Mouse (Mus musculus): ENCODE results near the gene Grcc10.

The Grcc10 gene

GRCm38 (mm10) chr6:124740888-124741761, at the start of gene Grcc10:
Gene Grcc10, minus strand, starts transcription at chr6:124741374.
- DNase-seq = peak; percentile 90

GRCm38 (mm10) chr6:124790121-124790520, 48.9 kb upstream of the Grcc10 start:
- DNase-seq = no peak

GRCm38 (mm10) chr6:124789519-124789918, 48.3 kb upstream of the Grcc10 start:
- DNase-seq = no peak

DNA sequence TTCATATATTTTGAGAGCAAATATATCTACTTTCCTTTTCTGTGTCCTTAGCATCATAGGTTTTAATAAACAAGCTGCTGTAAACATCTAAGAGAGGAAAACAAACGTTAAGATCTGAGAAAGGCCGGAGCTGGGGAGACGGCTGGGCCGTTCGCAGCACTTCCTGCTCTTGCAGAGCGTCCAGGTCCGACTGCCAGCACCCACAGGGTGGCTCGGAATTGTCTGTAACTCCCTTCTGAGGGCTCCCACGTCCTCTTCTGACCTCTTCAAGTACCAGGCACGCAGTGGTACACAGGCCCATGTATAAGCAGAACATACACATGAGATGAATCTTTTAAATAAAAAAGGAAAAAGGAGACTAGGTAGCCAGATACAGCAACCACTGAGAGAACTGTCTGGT, 46.5 kb upstream of the Grcc10 start:
- no peak for DNase-seq

GRCm38 (mm10) chr6:124786756-124787420, 45.7 kb upstream of the Grcc10 start:
- DNase-seq = peak; percentile 52

GRCm38 (mm10) chr6:124782436-124782835, 41.3 kb upstream of the Grcc10 start:
- no peak for DNase-seq

GRCm38 (mm10) chr6:124780917-124781316, 39.7 kb upstream of the Grcc10 start:
- DNase-seq = no peak

- no peak for DNase-seq
Measured at GRCm38 (mm10) chr6:124779984-124780416, 38.8 kb upstream of the Grcc10 start.

- no peak for DNase-seq
Measured at GRCm38 (mm10) chr6:124779222-124779983, 38.2 kb upstream of the Grcc10 start, which contains the start of gene Lrrc23. Gene Lrrc23, minus strand, starts transcription at chr6:124779727.

GRCm38 (mm10) chr6:124770511-124770910, 29.3 kb upstream of the Grcc10 start:
- no peak for DNase-seq

GRCm38 (mm10) chr6:124770013-124770412, 28.8 kb upstream of the Grcc10 start:
- no peak for DNase-seq

- DNase-seq = no peak
Measured at GRCm38 (mm10) chr6:124769101-124769765, 28.1 kb upstream of the Grcc10 start, which contains the start of gene Eno2. Gene Eno2, minus strand, starts transcription at chr6:124769673.

GRCm38 (mm10) chr6:124768704-124769044, 27.5 kb upstream of the Grcc10 start:
- no peak for DNase-seq

DNA sequence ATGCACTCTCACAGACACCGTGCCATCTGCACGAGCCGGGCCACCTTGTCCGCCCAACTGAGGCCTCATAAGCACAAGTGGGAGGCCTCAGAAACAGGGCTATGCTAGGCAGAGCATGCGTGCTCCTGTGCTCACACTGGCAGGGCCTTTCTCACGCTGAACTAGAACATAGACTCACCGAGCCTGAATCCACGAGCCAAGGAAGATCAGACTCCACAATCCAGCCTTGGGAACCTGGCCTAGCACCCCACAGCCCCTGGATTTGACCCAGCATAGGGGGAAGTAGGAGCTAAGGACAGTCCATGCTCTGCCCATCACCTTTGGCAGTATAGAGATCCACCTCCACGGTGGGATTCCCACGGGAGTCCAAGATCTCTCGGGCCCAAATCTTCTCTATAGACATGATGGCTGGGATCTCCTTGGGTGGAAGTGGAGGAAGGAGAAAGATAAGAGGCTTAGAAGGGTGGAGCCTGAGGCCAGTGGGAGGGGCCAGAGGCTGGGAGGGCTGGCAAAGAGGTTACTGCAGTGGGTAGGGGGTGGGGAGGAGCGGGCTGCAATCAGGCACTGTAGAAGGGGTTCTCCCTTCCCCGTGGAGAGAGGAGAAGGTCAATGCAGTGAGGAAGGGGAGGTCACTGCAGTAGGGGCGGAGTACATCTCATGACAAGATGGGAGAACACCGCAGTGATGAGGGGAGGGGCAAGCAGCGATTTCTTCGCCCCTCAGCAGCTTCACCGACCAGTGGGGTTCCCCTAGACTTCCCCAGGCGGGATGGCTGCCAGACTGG, 26.9 kb upstream of the Grcc10 start:
- DNase-seq = no peak

GRCm38 (mm10) chr6:124767536-124767919, 26.4 kb upstream of the Grcc10 start:
- DNase-seq = no peak

GRCm38 (mm10) chr6:124765951-124766350, 24.8 kb upstream of the Grcc10 start:
- no peak for DNase-seq

DNA sequence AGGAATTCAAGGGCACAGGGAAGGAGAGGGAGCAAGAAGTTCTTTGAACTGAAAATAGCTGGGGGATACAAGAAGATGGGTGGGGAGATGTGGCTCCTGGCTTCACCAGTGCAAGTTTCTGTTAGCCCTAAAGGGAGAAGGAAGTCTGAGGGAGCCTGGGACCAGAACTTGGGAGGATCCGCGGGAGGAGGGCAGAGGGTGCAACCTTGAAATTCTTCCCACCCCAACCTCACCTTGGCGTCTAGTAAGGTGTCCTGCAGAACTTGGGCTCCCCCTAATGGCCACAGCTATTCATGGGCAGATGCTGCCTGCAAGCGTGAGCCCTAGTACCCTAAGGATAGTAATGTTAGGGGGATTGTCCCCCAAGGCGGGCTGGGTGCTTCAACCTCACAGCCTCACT, 18.1 kb upstream of the Grcc10 start:
- peak; percentile 87 for DNase-seq

GRCm38 (mm10) chr6:124758849-124759232, 17.7 kb upstream of the Grcc10 start:
- no peak for DNase-seq

DNA sequence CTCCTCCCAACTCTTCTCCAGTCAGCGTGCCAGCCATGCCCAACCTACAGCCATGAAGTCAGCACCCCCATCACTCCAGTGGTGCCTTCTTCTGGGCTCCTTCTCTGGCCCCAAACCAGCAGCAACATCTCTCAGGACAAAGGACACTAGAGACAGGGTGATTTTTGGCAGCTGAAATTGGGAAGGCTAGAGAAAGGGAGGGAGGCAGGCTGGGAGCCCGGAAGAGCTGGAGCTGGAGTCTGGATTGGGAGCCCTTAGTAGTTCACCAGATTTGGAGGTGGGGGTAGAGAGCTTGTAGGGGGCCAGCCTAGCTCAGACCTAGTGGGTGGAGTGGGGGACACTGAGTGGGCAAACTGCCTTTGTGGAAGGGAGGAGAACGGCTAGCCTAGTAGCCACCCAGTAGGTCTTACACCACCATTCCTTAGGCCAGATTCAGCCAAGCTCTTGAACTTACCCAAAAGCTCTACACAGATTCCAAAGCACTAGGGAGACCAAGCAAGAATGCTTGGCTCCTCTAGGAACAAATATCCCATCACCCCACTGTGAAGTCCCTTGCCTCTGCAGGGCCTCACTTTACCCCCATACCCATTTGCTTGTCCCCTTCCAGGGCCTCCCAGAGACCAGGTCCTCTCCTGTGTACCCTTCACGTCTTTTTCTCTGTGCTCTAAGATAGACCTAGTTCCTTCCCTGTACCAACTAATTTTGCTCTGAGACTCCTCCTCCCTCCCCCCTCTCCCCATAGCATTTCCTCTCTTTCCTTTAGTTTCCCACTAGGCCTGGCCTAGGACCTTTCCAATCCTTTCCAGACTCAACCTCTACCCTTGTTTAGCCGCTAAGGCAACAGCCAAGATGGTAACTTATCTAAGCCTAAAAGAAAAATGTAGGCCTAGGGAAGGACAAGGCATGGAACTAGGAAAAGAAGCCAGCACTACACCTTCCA, 17.0 kb upstream of the Grcc10 start:
- DNase-seq = peak; percentile 61

DNA sequence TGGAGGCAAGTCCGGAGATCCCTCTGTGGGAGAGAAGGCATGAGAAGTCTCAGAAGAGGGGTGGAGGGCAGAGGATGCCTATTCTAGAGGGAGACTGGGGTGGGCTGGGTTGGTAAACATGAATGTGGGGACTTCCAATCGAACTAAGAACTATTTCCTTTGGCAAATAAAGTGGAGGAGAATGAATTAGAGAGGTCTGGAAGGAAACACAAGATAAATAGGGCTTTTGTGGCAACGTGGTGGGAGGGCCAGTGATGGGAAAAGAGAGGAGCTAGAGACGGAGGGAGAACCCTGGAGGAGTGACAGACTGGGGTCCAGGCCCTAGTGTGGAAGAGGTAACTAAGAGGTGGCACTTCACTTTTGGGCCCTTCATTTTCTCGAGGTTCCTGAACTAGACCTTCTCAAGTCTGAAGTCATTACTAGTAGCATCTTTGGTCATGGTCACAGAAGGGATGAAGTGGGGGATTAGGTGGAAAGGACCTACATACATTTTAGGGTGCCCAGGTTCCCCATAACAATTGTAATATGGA, 16.2 kb upstream of the Grcc10 start:
- no peak for DNase-seq

All from kidney, adult 11 months (tissue).